Mouse (Mus musculus): ENCODE data around the gene Xrcc4.
"Not testable (repeated sequence)": the region's sequence is repeated elsewhere in the genome, so short reads cannot be mapped to it uniquely, and the experiment has no call there.

The Xrcc4 gene

GRCm38 (mm10) chr13:90088962-90089824, at the start of gene Xrcc4, which contains the start of gene Tmem167:
Gene Xrcc4 (minus strand): TSS chr13:90089608.
Gene Tmem167 (plus strand): TSS chr13:90089123.
- peak; percentile 99 for DNase-seq

- DNase-seq = peak; percentile 18
These were observed 46.9 kb upstream of the Xrcc4 start for GRCm38 (mm10) chr13:90136156-90136910.

GRCm38 (mm10) chr13:90111681-90112080, 22.3 kb upstream of the Xrcc4 start:
- no peak for DNase-seq

- DNase-seq = not testable (repeated sequence)
These were observed 19.3 kb upstream of the Xrcc4 start for GRCm38 (mm10) chr13:90108746-90109145.

DNA sequence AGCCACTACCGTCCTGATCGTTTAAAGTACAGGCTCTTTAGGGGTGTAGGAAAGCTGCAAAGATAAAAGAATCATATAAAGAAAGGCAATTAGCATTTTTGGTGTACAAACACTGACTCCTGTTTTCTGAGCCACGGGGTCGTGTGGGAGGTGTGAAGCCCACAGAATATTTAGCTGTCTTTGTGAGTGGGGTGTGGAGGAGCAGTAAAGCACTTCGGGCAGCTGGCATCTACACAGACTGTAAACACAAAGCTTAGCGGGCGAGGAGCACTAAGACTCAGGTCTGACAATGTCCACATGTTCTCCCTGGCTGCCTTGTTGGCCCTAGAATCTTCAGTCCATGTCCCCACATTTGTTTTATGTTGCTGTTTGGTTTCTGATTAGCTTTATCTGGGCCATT, 16.7 kb upstream of the Xrcc4 start:
- no peak for DNase-seq

DNA sequence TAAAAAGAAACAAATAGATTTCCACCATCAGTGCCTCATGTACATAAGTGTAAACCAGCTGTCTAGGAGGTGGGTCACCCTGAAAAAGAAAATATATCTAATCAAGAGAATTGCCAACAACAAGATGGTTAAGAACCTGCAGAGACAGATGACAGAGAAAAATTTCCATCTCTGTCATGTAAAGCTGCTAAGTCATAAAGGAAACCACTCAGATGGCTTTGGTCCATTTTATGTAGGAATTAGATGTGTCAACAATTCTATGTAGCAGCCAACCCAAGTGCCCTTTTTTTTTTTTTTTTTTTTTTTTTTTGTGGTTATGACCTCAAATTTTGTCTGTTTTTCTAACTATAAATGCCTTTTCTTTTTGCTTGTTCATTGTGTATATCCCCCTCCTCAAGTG, 12.1 kb upstream of the Xrcc4 start:
- DNase-seq = no peak

GRCm38 (mm10) chr13:90089825-90090183, 396 bp upstream of the Xrcc4 start:
- no peak for DNase-seq

DNA sequence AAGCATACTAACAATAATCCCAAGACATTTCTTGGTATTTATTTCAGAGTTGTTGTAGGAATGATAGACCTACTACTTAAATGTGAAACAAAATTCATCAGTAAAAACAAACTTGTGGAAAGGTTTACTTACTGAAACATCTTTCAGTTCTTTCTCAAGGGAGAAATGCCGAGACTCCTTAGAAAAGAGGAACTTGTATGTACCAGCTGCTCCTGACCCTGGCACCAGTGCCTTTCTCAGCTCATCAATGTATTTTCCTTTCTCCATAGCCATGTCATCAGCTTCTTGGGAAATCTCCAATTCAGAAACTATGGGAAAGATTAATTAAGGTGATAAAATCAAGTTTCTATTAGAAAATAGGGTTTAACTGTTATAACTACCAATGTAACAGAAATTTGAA, 27.5 kb downstream of the Xrcc4 start:
- DNase-seq = no peak

DNA sequence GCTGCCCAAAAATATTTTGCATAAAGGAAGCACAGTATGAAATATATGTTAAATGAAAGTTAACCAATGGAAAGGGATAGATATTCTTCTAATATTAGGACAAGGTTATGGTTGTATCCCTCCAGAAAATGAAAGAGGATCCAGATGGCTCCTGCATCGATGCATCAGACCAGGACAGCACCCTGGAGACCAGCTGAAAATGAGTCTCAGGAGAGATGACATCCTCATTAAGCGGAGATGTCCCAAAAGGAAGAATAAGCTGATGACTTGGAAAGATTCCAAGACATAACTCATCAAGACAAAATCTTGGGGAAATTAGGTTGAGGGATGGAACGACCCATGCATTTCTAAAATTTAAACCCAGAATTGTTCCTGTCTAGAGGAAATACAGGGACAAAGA, 37.0 kb downstream of the Xrcc4 start:
- no peak for DNase-seq

DNA sequence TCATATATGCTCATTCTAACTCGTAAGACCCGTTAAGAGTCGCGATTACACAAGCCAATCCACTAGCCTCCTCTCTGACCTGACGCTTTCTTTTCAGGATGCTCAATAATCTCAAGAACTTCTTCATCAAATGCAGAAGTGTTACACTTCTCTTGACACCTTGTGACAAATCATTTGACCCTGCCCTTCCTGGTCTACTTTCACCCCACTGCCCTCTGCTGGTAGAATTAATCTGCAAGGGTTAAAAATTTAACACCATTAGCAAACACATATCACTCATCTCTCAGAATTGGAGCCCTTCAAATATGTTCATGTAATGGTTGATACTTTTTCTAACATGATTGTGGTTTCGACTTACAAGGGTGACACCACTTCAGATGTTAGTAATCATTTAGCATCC, 37.7 kb downstream of the Xrcc4 start:
- no peak for DNase-seq

DNA sequence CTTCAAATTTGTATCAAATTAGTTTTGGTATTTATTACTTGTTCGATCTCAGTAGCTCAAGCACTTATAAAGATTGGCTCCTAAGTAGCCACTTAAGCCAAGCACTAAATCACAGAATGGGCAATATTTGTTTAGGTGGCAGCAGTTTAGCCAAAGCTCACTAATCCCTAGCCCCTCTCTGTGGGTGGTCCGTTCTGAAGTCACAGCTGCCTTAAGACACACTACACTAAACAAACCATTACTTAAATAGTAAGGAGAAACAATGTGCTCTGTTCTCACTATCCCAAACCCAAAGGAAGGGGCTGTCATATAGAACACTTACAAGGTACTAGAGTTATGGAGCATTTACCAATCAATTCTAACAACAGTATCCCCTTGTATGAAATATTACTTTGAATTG, 49.8 kb downstream of the Xrcc4 start:
- no peak for DNase-seq

DNA sequence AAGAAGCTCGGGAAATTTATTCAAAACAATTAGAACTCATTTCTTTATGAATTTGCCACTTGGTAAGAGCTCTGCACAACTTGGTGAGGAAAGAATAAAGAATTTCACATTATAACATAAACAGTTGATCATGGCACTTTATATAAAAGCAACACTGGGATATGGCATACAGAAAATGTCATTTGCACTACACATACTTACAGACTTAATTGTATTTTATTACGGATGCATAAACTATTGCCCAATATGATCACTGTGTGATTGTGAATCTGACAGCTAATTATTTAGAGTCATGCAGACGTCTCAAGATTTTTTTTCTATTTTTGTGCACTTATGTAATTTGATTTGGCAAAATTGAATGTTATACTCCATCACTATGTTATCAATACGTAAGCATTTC, 56.4 kb downstream of the Xrcc4 start:
- no peak for DNase-seq

GRCm38 (mm10) chr13:90032523-90032922, 56.9 kb downstream of the Xrcc4 start:
- DNase-seq = no peak

DNA sequence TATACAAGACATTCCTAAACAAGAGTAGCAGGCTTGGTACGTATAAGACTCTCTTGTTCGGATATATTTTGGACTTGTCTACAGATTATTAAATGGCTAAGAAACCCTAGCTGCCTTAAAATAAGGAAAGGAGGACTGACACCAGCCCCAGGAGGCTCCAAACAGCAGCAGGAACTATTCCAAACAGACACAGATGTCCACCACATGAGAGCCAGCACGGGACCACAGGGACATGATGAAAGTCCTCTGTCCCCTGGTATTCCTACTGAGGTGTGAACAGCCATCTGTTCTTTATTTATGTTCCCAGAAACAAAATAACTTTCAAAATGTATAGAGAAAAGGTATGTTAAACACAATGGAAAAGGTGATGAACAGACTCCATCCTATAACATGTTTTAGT, 58.5 kb downstream of the Xrcc4 start:
- peak; percentile 5 for DNase-seq

DNA sequence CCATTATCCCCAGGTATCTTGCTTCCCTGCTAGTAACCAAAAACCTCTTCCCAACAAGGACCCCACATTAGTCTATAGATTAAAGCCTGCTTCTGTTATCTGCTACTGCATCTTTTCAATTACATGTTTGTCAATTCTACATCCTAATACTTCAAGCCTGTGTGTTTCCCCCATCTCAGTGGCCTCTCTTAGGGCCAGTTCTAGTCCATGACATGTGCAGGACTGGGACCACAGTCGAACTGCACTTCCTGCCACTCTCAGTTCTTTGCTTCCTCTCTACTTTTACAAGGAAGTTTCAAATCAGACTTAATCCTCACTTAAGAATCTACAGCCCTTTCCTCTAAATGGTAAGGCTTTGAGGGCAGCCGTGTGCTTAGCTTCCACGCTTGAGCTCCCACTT, 76.8 kb downstream of the Xrcc4 start:
- no peak for DNase-seq

GRCm38 (mm10) chr13:90012198-90012597, 77.2 kb downstream of the Xrcc4 start:
- no peak for DNase-seq

GRCm38 (mm10) chr13:90011129-90011528, 78.3 kb downstream of the Xrcc4 start:
- no peak for DNase-seq

GRCm38 (mm10) chr13:90009786-90010185, 79.6 kb downstream of the Xrcc4 start:
- DNase-seq = no peak

- no peak for DNase-seq
These were observed 83.8 kb downstream of the Xrcc4 start for GRCm38 (mm10) chr13:90005561-90005960.

GRCm38 (mm10) chr13:89997531-89997930, 91.9 kb downstream of the Xrcc4 start:
- no peak for DNase-seq

GRCm38 (mm10) chr13:89986087-89986486, 103.3 kb downstream of the Xrcc4 start:
- DNase-seq = no peak

DNA sequence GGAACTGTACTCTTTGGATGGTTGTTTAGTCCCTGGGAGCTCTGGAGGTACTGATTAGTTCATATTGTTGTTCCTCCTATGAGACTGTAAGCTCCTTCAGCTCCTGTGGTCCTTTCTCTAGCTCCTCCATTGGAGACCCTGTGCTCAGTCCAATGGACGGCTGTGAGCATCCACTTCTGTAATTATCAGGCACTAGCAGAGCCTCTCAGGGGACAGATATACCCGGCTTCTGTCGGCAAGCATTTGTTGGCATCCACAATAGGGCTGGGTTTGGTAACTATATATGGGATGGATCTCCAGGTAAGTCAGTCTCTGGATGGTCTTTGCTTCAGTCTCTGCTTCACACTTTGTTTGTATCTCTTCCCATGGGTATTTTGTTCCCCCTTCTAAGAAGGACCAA, 118.5 kb downstream of the Xrcc4 start:
- DNase-seq = no peak

- DNase-seq = no peak
These were observed 120.7 kb downstream of the Xrcc4 start for GRCm38 (mm10) chr13:89968671-89969070.

DNA sequence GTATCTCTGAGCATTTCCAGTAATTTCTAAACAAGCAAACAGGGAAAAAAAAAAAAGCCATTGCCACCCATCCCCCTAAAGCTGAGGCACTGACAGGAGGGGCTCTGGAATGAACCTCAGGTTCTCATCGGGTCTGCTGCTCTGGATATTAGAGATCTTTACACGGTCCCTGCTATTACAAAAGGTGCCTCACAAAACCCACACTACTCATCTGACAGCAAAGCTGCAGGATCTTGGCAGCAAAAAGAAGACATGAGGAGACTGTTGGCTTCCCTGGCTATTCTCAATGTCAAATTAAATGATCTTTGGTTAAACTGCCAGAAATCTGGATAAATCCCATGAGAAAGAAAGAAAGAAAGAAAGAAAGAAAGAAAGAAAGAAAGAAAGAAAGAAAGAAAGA, 145.1 kb downstream of the Xrcc4 start:
- DNase-seq = no peak

Data from cerebellum, adult 9-11 months (tissue).